Mouse (Mus musculus): ENCODE measurements at regions not wholly inside any gene's neighbourhood (a gene's known extent, or its start where the extent isn't known, plus 50 kb on each side); places are given as distances from the start of the nearest gene placed in this dataset.

DNA sequence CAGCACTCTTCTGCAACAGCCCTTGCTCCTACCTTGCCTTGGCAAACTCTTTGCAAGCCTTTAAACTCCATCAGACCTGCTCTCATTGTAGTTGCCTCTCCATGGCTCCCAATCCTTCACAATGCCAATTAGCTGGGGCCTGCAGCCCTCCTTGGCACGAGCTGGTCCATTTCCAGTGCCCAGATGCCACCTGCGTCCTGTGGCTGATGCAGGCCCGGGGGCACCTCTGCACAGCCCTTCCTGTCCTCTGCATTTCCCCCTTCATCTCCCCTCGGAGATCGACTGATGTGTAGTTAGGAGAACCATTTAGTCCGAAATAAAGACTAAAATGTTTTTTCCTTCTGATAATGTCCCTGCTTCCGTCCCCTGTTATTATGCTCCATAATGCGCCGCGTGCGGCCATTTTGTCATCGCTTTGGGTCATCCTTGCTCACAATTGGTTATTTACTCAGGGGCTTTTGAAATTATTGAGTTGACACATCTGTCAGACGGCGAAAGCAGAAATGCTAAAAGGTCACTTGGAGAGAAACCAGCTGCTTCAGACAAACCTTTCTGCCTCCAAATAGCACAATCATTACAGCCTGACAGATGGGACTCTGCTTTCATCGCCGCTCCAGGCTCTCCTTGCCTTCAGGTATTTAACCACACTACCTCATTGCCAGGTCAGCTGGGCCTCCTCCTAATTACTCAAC, 250.0 kb upstream of the Fam92a start:
- no peak for DNase-seq (ENCODE audit: low spot score)

- no peak for DNase-seq (ENCODE audit: low spot score)
Measured at GRCm38 (mm10) chr4:12418086-12418485, 246.3 kb upstream of the Fam92a start.

- no peak for DNase-seq (ENCODE audit: low spot score)
Measured at GRCm38 (mm10) chr4:12395344-12395743, 223.5 kb upstream of the Fam92a start.

GRCm38 (mm10) chr4:12376797-12377570, 205.2 kb upstream of the Fam92a start:
- DNase-seq (ENCODE audit: low spot score), result no peak

- no peak for DNase-seq (ENCODE audit: low spot score)
Measured at GRCm38 (mm10) chr4:12369551-12369950, 197.7 kb upstream of the Fam92a start.

DNA sequence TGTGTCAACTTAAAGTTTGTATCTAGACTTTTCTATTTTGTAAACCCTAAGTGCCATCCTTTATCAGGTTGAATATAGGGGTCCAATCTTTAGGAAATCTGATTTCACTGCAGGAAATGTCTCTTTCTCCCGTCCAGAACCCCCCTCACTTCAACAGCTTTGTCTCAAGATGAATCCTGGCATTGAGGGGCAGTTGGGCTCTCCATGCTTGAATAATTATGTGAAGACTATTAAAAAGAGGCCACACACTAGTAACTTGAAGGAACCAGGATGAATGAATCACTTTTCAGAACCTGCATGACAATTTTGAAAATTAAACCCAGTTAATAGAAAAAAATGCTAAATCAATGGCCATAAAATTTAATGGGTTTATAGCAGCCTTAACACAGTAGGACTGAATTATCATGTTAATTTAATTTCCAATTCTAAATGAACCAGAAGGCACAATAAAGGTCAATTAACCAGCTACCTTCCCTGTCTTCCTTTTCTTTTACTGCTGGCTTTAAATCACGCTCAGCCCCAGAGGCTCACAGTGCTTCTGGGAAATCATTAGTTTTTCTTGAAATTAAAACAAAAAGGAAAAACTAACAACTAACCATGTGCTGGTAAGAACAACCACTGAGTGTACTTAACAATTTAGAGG, 185.3 kb upstream of the Fam92a start:
- DNase-seq (ENCODE audit: low spot score), result no peak

GRCm38 (mm10) chr4:12353337-12353856, 181.6 kb upstream of the Fam92a start:
- DNase-seq (ENCODE audit: low spot score), result no peak

DNA sequence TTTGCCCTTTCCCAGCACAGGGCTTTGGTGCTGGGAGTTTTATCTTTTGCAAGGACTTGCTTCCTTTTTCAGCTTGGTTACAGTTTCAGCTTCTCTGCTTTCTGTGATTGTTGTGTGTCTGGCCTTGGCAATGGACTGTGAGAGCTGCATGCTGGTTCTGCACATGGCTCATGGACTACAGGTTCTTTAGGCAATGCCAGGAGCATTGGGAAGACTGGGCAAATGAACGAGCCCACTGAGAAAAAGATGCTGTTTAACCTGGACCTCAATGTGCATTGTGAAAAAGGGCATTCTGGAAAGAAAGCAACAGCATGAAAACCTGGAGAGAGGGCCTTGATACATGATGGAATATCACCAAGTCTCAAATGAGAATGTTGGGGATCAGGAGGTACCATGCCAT, 167.4 kb upstream of the Fam92a start:
- DNase-seq (ENCODE audit: low spot score), result no peak

DNA sequence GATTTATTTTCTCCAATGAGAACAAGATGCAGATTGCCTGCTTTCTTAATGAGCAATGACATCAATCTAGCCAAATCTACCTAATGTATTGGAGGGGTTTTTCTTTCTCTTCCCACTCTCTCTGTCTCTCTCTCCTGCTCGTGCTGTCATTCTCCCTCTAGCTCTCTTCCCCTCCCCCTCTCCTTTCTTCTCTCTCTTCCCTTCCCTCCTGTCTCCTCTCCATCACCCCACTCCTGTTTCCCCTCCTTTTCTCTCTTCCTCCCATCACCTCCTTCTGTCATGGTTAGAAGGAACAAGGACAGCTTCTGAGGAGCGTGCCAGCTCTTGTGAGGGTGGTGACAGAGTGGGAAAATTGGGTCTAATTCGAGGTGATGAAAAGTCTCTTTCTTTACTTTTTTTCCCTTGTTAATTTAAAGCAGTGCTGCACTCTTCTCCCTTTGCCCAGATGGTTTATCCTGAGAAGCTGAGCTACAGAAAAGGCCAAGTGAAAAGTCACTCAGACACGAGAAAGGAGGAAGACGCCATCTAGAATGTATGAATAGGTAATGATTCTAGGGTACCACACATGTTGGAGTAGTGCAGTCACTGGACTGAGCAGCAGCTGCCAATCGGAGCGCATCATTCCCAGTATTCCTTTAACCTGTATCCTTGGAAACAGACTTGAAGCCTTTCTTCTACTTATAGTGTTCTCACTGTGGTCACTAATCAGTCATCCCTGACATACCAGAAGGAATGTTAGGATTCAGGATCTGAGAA, 163.2 kb upstream of the Fam92a start:
- DNase-seq (ENCODE audit: low spot score), result no peak

- no peak for DNase-seq (ENCODE audit: low spot score)
Measured at GRCm38 (mm10) chr4:12334429-12334828, 162.6 kb upstream of the Fam92a start.

GRCm38 (mm10) chr4:12316024-12316423, 144.2 kb upstream of the Fam92a start:
- DNase-seq (ENCODE audit: low spot score), result no peak

DNA sequence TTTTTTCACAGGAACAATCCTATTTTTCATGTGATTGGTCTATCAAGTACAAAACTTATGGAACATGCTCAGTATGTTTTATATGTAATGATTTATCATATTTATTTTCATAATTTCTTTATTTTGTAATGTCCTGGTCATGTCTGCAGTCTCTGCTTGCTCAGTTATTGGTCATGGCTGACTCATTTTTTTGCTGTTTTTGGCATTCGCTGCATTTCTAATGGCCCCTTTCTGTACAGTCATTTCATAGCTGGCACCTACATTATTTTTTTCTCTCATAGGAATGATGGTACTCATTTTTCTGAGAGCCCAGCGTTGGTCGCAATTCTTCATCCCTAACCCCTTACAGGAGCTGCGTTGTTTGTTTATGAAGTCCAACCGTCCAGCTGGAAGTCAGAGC, 136.5 kb upstream of the Fam92a start:
- no peak for DNase-seq (ENCODE audit: low spot score)

DNA sequence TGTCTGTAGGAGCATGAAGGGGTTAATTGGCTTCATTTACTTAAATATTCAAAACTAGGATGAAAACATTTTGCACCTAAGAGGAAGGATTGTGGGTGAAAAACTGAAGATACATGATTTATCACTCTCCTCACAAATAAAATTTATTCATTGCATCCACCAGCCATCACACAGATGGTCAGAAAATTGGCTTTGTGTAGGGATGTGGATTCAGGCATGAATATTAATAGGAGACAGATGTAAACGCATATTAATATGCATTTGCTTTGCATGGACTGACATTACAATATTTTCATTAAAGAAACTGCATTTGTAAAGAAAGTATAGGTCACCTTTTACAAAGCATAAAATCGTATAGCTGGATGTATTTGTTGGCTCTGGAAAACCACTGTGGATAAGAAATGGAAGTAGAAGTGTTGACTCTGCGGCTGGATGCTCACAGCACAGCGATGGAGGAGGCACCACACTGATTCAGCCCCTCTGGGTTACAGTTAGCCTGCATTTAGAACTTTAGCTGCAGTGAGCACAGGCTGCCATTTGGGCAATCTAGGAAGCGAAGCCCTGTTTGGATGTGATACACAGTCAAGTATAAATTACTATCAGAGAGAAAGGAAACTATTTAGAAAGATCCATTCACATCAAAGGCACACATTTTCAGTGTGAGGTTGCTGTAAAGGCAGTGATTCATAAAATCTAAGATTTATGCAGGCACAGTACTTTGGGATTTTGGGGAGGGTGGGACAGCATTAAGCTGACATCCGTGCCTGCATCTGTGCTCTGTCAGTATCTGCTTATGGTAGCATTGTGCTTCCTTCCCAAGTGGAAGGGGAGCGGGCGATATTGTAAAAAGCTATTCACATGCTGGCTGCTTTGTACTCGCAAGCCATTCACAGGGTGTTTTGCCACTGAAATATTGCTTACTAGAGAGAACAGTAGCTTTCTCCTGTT, 135.1 kb upstream of the Fam92a start:
- no peak for DNase-seq (ENCODE audit: low spot score)

DNA sequence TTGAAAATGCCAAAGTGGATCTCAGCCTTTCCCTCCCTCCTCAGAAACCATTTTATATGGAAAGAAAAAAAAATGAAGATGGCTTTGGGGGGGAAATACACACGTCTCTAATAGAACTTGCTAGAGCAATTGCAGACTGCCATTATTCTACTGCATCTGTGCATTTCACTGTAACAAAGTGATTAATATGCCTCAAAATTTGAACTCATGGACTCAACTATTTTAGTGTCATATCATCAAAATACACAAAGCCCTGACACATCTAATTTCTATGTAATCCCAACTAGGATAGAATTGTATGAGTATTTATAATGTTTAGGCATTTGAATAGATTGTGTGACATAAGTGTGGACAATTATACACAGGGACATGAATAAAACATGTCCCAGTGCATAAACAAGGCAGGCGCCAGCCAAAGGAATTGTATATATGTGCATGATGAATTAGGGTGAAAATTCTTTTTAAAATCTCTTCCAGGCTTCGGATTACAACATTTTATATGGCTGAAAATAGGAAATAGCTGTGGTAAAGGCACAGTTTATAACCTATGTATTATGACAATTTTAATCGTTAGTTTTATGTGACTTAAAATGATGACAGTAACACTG, 115.4 kb upstream of the Fam92a start:
- DNase-seq (ENCODE audit: low spot score), result no peak

DNA sequence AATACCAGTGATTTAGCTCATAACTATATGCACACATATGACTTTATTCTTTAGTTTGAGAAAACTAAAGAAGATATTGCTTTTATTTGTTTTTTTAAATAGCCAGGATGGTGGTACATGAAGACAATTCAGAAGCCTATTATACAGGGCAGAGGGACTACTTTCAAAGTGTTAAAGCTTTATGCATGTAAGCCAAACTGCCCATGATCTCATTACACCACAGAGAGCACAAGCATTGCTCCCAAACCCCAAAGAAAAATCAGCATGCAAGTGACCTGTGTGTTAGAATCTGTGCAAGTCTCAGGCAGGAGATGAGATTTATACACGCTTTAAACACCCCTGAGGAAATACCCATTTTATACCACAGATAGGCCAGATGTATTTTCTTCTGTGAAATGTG, 114.6 kb upstream of the Fam92a start:
- no peak for DNase-seq (ENCODE audit: low spot score)

GRCm38 (mm10) chr4:12285983-12286382, 114.2 kb upstream of the Fam92a start:
- no peak for DNase-seq (ENCODE audit: low spot score)

DNA sequence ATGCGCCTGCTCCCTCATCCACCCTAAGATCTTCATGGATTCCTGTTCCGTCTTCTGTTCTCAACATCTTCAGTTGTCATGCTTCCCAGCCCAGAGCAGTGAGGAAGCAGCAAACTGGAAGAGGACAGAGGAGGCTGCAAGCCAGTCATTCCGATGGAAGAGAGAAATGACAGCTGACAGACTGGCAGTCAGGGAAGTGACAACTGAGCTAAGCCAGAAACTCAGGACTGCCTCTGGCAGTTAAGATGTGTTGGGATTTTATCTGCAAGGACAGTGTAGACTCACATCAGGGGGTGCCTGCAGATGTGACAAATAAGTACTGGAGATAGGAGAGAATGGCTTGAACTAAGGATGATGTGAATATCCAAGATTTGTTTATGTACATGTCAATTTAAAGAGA, 106.1 kb upstream of the Fam92a start:
- DNase-seq (ENCODE audit: low spot score), result no peak

- no peak for DNase-seq (ENCODE audit: low spot score)
Measured at GRCm38 (mm10) chr4:12273369-12273768, 101.6 kb upstream of the Fam92a start.

DNA sequence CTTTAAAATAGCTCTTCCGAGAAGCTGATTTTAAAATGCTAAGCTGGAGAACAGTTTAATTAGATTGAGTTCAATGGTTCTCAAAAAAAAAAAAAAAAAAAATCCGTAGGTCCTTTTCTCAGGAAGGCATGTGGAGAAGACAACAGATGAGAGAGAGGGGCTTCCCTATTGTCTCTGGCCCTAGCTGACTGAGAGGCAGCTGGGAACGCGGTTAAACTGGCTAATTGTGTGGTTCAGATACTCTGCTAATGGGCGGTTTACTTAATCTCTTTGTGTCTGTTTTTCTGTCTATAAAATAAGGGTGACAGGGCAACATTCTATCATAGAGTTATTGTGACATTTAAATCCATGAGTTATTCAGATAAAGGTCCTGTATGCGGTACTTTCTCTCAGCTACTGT, 101.1 kb upstream of the Fam92a start:
- DNase-seq (ENCODE audit: low spot score), result no peak

GRCm38 (mm10) chr4:12272378-12272777, 100.6 kb upstream of the Fam92a start:
- DNase-seq (ENCODE audit: low spot score), result no peak

DNA sequence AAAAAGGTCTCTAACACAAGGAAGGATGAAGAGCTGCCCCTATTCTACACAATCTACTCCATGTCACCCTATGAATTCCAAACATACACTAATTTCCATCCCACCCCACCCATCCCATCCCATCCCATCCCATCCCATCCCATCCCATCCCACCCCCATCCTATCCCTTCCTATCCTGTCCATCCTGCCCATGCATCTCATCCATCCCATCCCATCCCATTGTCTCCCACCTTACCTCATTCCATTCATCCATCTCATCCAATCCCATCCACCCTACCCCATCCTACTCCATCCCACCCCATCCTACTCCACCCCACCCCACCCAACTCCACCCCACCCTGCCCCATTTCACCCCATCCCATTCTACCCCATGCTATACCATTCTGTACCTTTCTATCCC, 91.9 kb upstream of the Fam92a start:
- no peak for DNase-seq (ENCODE audit: low spot score)

Data from T-cell, adult 2 months (primary cell).